Comparison of ENCODE assay signal across 18 mouse cellular contexts in the genomic region with DNA sequence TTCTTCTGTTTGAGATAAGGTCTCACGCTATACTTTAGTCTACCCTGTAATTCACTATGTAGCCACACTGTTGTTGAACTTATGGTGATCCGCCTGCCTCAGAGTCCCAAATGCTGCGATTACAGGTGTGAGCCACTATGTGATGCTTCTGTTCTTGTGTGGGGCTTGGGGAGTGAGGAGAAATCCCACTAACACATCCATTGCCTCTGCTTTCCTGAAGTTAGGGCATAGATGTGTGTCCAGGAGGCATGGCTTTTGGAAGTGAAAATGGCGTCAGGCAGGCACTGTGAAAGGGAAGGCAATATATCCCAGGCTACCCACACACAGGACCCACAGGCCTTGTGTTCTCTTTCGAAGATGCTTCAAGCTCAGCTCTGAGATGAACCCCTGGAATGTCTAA.
"Had no signal": no experiment of that assay in that cellular context is flagged by ENCODE, and none has a peak within 500 bp of the region (broad histone marks: within the 10 kb centered on the region; RNA-seq: fewer than 3 reads in every experiment).

No protein-coding gene starts in this region.

- H3K27ac ChIP-seq: liver, embryonic 15.5 days; midbrain, embryonic 10.5 days; neural tube, embryonic 13.5 days; neural tube, embryonic 15.5 days had no signal

- DNase-seq: liver, postnatal 0 days; lung, embryonic 14.5 days; lung, postnatal 10 days; midbrain, embryonic 14.5 days; retina, postnatal 1 day; right cerebral cortex, adult 18-20 months; right cerebral cortex, postnatal 25 days; right cerebral cortex, postnatal 4 days; spleen, adult 18-20 months; thymus, adult 18-20 months; thymus, postnatal 14 days; thymus, postnatal 36 days had no signal

- H3K4me1 ChIP-seq: liver, embryonic 15.5 days had no signal

- H3K9ac ChIP-seq: liver, embryonic 15.5 days; liver, postnatal 0 days; lung, embryonic 14.5 days; neural tube, embryonic 13.5 days; neural tube, embryonic 15.5 days had no signal

- H3K4me3 ChIP-seq: liver, embryonic 15.5 days; midbrain, embryonic 10.5 days; myocyte; neural tube, embryonic 13.5 days; neural tube, embryonic 15.5 days had no signal

- H3K4me2 ChIP-seq: liver, embryonic 15.5 days; lung, embryonic 14.5 days; neural tube, embryonic 13.5 days; neural tube, embryonic 15.5 days had no signal

- ATAC-seq: liver, postnatal 0 days; midbrain, embryonic 16.5 days had no signal

- H3K27me3 ChIP-seq: liver, embryonic 15.5 days; neural tube, embryonic 13.5 days; neural tube, embryonic 15.5 days had no signal

- H3K36me3 ChIP-seq: liver, embryonic 15.5 days; midbrain, embryonic 10.5 days; neural tube, embryonic 13.5 days; neural tube, embryonic 15.5 days had no signal

- H3K9me3 ChIP-seq: liver, embryonic 15.5 days; midbrain, embryonic 10.5 days; neural tube, embryonic 13.5 days; neural tube, embryonic 15.5 days had no signal
